Mouse (Mus musculus) frontal cortex, adult (tissue): ENCODE measurements around the gene Spred1.

Experiments
- ATAC-seq: cut with Nextera tagmentation; 2 replicates; pipeline ENCODE4 v1.9.2; 2017; ENCODE audit warnings: mild to moderate bottlenecking, moderate library complexity, mixed read lengths; ENCODE audit not compliant: low TSS enrichment

Spred1 gene

DNA sequence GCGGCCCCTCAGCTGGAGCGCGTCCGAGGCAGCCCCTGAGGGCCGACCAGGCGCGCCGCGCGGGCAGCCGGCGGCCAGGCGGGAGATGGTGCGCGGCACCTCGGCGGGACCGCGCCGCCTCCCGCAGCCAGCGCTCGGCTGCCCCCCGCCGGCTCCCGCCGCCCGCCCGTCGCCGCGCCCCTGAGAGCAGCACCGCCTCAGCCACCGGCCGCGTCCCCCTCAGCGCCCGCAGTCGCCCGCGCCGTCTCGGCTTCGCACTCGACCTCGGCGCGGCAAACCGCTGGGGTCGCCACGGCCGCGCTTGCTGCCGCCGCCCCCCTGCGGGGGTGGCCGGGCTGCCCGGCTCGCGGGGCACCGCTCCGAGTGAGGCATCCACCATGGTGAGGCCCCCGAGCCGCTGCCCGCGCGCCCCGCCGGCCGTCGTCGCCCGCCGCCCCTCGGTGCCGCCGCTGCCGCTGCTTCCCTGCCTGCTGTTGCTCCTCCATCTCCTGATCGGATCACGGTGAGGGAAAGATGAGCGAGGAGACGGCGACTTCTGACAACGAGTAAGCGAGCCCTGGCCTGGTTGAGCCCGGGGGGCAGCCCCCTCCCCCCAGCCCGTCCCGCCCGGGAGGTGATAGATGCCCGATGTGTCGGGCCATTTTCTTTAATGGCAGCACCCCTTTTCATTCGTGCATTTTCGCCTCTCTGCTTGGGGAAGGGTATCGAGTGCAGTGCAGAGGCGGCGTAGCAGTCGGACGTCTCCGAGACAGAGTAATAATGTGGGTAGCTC, at the start of gene Spred1:
Gene Spred1, plus strand, starts transcription at position 163 of the 772 bp plus-strand sequence.
- peak; percentile 17 for ATAC-seq

DNA sequence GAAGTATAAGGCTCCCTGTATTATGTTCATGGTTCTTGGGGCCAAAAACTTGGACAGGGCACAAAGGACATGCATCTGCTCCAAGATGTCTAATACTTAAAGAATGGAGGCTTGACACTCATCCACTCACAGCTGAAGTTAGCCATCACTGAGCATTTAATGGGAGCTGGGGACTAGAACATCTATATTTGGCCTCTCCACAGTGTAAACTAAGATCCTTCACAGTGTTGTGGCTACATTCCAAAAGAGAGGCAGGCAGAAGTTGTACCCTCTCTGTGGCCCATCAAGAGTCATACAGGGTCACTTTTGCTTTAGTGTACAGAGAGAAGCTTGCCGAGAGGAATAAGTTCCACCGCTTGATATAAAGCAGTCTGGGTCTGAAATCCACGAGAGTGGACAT, 49.6 kb upstream of the Spred1 start:
- ATAC-seq, result no peak

DNA sequence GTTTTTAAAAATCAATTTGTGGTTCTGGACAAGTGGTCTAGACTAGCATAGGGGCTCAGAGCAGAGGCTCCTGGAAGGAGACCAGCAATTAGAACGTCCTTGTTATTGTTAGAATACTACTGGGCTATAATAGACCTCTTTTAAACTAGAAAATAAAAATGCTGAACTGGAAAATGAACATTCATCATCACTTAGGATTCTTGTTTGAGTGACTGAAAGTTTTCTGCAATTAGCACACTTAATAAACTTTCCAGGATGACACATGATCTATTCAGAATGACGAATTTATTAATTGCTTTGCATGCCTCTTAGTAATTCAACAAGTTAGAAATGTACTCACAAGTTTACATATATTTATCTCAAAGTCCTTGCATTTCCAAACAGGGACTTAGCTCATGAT, 42.5 kb upstream of the Spred1 start:
- no peak for ATAC-seq

DNA sequence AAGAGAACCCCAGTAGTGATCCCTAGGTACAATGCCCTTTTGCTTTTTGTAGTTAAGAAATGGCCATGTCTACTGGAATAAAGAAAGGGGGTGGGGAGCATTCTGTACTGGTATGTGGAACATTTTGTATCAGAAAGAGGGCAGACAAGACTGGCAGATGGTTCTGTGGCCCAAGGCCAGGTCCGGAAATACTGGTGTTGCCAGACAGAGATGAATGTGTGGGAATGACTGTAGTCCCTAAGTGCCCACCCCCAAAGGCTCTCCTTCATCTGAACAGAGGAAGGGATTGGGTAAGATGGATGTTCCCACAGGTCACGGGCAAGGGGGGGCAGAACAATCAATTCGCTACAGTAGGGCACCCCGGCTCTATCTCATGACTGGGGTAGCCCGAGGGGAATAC, 41.6 kb upstream of the Spred1 start:
- ATAC-seq, result peak; percentile 36

DNA sequence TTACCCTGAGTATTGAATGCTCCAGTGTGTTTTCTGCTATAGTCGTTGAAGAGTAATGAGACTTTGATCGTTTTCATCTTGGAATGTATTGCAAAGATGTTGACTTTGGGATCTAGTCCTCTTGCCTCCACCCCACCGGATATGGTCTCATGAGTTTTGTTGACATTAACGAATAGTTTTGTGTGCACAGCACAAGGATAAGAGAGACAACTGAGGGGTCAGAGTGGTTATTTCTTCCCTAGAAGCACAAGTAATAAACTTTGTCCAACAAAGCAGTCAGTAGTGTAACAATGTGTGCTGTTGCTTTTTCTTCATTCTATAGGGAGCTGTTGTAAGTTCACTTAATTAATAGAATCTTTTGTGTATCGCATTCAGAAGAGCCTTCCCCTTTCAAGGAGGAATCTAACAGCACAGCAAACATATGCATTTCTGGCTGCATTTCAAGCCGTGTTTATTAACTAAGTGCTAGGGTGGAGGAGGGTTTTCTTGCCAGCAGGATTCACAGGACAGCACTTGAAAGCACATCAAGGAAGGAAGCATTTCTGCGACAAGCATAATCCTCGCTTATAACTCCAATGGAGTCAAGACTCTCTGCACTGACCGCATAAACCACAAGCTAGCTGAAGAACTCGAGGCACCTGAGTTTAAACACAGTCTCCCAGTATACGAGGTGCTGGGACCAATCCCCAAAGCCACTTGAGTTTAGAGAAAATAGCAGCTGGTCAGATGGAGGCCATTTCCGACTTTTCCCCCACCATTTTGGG, 35.0 kb upstream of the Spred1 start:
- no peak for ATAC-seq

DNA sequence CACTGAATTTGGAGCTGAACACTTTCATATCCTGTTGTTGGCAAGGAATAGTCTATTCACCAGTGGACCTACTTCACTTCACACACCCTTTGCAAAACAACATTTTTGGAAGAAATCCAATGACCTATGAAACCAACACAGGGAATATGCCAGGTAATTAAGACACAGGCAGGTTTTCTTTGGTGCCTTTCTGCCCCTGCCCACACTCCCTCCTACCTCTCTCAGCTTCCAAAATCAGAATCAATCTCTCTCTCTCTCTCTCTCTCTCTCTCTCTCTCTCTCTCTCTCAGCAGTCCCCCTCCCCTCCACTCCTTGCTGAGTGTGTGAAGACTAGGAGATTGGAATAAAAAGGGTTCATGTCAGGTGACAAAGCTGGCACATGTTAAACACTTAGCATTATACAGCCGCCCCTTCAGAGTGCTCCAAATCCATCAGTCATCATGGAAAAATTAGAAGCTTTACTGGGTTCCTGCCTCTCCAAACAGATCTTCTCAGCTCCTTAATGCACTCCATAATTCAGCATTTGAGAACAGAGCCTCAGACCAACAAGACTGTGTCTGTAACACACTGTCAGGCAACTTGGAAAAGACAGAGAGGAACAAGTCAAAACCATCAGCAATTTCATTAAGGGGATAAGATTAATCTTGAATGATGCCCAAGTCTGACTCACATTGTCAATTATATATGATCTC, 34.3 kb upstream of the Spred1 start:
- ATAC-seq, result peak; percentile 55

DNA sequence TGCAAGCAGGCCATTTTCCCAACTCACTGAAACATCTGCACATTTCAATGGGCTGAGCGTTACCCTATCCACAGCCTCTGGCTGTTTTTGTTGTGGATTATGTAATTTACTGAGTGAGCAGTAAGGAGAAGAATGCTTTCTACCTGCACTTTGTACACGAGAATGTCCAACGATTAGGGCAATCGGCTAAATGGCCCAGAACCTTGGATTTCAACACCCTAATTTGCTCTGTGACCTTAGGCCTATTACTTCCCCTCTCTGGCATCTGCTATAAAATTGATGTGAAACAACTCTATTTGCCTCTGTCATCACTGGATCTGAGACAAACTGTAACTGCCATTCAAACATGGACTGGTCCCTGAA, 33.7 kb upstream of the Spred1 start:
- ATAC-seq, result no peak

DNA sequence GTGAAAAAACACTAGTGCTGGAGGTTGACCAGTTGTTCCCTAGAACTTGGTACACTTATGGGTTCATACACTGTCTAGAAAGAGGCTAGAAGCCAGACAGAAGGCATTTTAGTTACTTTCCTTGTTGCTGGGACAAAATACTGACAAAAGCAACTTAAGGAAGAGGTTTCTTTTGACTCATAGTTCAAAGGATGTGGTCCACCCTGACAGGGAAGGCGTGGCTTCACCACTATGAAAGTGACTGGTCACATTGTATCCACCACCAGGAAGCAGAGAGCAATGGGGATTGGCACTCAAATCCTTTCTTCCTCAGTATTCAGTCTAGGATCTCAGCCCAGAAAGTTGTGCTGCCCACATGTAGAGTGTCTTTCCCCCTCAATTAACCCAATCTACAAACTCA, 31.7 kb upstream of the Spred1 start:
- no peak for ATAC-seq

DNA sequence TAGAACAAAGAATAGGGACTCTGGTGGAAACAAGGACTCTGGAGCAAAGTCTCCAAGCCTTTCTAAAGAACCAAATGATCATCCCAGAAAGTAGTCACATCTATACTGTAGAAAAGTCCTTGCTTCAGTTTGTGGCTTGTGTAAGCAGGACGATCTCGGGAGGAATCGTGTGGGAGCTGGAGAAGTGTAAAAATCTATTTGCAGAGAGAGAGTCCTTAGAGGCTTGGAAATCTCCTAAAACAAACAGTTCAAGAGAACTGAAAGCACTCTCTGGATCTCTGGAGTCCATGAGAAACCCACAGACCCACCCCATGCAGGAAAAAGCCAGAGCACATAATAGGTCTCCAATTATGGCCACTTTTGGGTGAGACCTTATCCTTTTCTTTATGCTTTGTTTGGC, 31.1 kb upstream of the Spred1 start:
- peak; percentile 92 for ATAC-seq

DNA sequence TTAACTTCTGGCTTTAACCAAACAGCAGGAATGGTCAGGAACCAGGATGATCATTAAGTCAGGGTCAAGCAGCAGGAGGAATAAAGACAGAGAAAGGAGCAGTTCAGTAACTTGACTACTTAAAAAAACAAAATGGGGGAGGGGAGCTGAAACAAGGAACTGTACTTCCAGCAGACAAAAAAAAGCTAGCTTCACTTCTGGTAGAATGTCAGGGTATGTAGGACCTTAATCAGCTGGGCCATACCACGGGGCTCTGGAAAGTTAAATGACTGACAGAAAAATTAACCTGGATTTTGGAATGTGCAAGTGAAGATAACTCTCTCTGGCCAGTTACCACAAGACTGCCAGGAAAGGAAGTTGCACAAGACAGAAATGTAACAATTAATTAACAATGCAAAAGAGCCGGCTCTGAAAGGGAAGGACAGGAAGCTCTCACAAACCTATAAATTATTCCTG, 28.2 kb upstream of the Spred1 start:
- no peak for ATAC-seq

DNA sequence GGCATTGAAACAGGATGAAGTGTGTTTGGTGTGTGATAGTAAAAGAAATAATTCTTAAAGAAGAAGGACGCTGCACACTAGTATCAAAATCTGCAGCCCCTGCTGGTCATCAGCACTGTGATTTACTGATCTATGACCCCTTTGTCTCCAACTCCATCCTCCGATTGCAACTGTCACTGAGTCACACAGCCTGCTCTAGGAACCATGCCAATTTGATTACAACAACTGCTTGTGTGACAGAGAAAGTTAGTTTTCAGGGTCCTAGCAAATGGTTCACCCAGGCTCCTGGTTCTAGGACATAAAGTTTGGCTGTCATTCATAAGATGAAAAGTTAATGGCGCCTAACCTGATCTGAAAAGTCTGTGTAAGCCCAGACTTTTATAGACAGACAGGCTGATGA, 25.7 kb upstream of the Spred1 start:
- peak; percentile 53 for ATAC-seq

DNA sequence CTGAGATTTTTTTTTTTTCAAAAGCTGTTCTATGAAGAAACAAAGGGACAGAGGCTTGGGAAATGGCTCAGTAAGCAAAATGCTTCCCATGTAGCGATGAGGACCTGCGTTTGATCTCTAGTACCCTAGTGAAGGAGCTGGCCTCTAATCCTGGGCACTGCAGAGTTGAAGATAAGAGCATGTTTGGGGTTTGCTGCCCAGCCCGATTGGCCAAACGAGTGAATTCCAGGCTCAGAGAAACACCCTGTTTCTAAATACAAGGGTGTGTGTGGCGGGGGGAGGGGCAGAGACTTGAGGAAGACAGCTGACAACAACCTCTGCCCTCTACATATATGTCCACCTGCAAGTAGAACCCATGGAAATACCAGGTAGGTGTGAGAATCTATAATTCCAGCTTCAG, 23.9 kb upstream of the Spred1 start:
- no peak for ATAC-seq

DNA sequence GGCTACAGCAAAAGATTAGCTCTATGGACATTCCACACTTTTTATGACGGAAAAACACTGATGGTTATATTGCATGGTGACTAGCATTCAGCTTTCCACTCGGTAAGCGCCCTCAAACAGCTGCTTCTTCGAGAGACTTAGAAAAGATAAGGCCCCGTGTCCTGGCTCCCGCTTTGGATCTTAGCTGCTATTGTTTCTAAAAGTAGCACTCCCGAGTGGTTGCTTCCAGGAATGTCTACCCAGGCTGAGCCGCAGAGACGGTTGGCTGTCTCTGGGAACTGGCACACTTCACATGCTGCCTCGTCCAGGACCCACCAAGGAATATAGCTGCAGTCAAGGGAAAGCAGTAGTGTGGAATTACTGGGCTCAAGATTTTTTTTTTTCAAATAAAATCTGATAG, 21.9 kb upstream of the Spred1 start:
- peak; percentile 79 for ATAC-seq

DNA sequence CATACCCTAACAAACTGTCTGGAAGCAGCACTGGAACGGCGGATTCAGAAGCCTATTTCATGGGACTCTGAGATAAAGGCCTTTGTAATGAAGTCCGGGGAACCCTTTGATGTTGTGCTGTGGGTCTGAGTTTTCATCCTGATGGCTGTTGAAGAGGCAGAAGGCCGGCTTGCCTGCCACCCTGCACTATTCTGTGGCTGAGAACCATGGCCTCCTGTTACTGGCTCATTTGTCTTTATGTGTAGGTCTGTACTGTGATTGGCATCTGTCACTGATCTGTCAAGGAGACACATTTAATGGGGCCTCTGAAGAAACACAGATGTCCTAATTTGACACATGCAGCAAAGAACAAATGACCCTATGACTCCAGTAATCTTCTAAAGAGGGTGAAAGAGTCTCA, 17.7 kb upstream of the Spred1 start:
- no peak for ATAC-seq

DNA sequence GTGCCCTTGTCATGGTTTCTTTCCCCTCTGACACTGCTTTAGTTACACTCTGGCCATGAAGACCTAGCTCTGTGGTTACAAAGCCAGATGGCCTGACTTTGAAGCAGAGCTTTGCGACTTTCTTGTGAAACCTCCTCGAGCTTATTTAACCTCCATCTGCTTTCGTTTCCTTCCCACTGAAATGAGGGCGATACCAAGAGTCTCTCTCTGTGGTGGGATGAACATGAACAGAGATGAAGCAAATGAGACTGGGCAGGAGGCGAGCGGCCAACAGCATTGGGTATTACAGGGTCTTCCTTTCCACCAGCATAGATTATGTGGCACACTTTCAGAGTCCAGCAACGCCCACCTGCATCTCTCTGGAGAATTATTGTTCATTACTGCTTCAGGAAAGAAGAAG, 15.8 kb upstream of the Spred1 start:
- ATAC-seq, result peak; percentile 60

DNA sequence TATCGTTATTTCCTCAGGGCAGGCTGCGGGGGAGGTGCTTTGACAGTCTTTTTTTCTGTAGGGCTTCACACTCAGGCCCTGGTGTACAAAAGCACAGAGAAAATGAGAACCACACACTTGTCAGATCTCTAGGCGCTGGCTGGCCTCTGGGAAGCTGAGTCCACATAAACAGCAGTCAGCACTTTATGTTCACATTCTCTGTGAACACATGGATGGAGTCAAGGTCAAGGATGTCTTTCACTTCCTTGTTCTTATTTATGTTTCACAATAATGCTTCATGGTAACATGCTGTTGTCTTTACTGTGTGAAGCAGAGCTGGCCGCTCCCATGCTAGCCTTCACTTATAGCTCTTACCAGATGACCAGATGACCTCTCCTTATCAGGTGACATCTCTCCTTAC, 13.1 kb upstream of the Spred1 start:
- ATAC-seq, result no peak

DNA sequence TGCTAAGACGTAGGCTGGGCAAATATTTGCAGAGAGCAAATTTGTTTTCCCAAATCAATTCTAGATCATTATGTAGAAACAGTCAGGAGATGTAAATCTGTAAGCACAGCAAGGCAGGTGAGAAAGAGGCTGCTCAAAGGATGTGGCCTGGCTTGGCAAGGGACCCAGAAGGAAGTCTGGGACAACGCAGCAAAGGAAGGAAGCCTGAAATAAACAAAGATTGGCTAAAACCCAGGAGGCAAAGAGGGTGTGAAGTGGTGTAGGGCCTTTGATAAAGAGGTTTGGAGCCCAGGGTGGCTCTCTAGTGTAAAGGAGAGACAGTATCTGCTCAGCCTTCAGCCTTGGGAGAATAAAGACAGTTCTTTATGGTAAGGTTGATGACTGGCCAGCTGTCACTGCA, 11.9 kb upstream of the Spred1 start:
- no peak for ATAC-seq

DNA sequence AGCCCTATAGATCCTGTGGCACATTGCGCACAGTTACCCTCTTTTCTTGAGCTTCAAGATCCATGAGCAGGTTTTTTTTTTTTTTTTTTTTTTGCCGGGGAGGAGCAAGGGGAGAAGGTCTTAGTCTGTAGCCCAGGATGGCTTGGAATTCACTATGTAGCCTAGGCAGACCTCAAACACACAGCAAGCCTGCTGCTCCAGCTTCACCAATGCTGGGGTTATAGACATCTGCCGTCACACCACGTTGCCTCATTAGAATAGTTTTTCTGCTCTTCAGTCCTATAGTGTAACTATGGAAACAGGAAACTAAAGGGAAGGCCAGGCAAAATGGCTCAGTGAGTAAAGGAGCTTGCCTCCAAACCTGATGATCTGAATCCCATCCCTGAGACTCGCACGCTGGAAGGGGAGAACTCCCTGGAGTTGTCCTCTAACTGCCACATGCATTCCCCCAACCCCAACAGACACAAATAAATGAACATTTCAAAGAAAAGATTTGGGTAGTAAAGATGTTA, 10.8 kb upstream of the Spred1 start:
- ATAC-seq, result no peak

DNA sequence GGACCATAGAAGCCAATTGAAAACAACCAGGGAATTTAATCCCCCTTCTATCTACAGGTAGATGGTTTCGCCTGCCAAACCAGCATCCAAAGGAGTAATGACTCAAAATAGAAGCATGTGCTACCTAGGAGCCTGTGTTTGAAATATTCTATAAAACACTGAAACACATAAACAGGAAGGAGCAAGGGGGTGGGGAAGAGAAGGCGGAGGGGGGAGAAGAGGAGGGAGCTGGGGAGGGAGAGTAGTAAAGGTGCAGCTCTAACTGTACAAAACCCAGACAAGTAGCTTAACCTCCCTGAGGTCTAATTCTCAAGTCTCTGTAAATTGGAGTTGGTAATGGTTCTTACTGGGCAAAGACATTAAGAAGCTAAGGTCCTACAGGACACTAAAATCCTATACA, 7.9 kb upstream of the Spred1 start:
- no peak for ATAC-seq

DNA sequence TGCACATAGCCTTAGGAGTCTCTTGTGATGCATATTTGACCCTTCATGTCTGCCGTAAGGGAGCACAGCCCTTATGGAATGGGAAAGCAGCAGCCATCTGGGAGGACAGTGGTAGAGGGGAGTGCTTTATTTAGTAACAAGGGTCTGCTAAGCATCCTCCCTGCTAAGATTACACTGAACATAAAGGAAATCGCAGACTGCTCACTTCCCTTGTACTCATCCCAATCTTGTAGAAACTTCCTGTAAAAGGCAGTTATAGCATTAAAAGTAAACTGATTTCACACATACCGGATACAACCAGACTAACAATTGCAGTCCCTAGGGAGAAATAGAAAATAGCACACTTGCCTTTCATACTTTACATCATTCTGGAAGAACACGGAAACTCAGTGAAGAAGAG, 7.4 kb upstream of the Spred1 start:
- ATAC-seq, result 0 out of 2 replicates have a peak, but pooled peaks have one; percentile 28

DNA sequence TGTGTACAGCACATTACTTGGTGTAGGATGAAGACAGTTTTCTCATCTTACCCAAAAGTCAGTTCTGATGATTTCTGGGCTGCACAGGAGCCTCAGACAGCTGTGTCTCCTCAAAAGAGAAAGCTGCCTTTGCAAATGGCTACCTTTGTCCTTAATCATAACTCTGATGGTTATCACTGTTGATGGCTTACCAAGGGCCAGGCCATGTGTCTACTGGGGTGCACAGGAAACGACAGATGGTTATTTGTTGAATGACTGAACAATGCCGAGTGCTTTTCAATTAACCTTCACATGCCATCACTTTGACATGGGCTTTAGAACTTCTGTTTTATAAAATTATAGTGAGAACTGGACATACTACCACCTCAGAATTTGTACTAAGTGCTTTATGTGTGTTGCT, 2.7 kb upstream of the Spred1 start:
- ATAC-seq, result no peak
